Mouse (Mus musculus): ENCODE data around the gene 4930503B20Rik. TPM values are rescaled to one million over a fixed set of nuclear protein-coding genes. Genes with fewer than 3 reads are reported as not detected.
A peak's percentile ranks its signal among the peaks of the same experiment; 100 is the strongest.

Gene 4930503B20Rik
- total and polyA plus RNA-seq, 2 experiments from 2014 or later = 0.12 TPM; not detected in 1

- Histone ChIP-seq H3K27ac (ENCODE audit: low read depth, low read length) (no peak within 1 kb of the TSS), H3K36me3 (ENCODE audit: insufficient read depth) (no peaks in the 10 kb centered on the region), H3K4me1 (ENCODE audit: insufficient read depth) (0 out of 2 replicates have a peak, but pooled peaks cover 2% of the 10 kb centered on the region), H3K4me3 (ENCODE audit: low read depth, low read length) (no peak within 1 kb of the TSS), H3K27me3 (ENCODE audit: insufficient read depth, low read length) (no peaks in the 10 kb centered on the region), H3K4me2 (ENCODE audit: low read depth) (no peak within 1 kb of the TSS), H3K9me3 (ENCODE audit: low read length) (no peaks in the 10 kb centered on the region), H3K9ac (no peak within 1 kb of the TSS)
- no peak for TF ChIP-seq CTCF (IDR thresholded peaks at IDR 0.05; ENCODE audit: low read depth)
- 94% methylated on average over 4 of the region's 4 CpGs for WGBS
- ATAC-seq = no peak
- no peak for DNase-seq
These were observed 35.6 kb downstream of the 4930503B20Rik start, which contains the start of gene Dnase2b for GRCm38 (mm10) chr3:146615496-146615895. Gene Dnase2b, minus strand, starts transcription at chr3:146615596.

- no peak overlapping the region for H3K27ac ChIP-seq (ENCODE audit: low read depth, low read length)
- no peak overlapping the region for H3K9ac ChIP-seq
- no peaks in the 10 kb centered on the region for H3K36me3 ChIP-seq (ENCODE audit: insufficient read depth)
- no peaks in the 10 kb centered on the region for H3K27me3 ChIP-seq (ENCODE audit: insufficient read depth, low read length)
- ATAC-seq = no peak
- no peak overlapping the region for H3K4me3 ChIP-seq (ENCODE audit: low read depth, low read length)
- no peak overlapping the region for H3K4me2 ChIP-seq (ENCODE audit: low read depth)
- WGBS = 78% methylated on average over 4 of the region's 4 CpGs
- DNase-seq = no peak
- no peaks in the 10 kb centered on the region for H3K9me3 ChIP-seq (ENCODE audit: low read length)
- peaks cover 9% of the 10 kb centered on the region for H3K4me1 ChIP-seq (ENCODE audit: insufficient read depth)
- no peak for TF ChIP-seq CTCF (IDR thresholded peaks at IDR 0.05; ENCODE audit: low read depth)
These were observed 39.3 kb downstream of the 4930503B20Rik start for GRCm38 (mm10) chr3:146611821-146612220.

- 59% methylated on average over 4 of the region's 4 CpGs for WGBS
These were observed 39.9 kb downstream of the 4930503B20Rik start for GRCm38 (mm10) chr3:146611261-146611660.

GRCm38 (mm10) chr3:146610322-146610721 is 40.8 kb downstream of the 4930503B20Rik start:
- H3K9me3 ChIP-seq (ENCODE audit: low read length) = no peaks in the 10 kb centered on the region
- WGBS = 67% methylated on average over 10 of the region's 10 CpGs
- TF ChIP-seq CTCF (IDR thresholded peaks at IDR 0.05; ENCODE audit: low read depth) = no peak
- H3K9ac ChIP-seq = no peak overlapping the region
- peaks cover 9% of the 10 kb centered on the region for H3K4me1 ChIP-seq (ENCODE audit: insufficient read depth)
- no peak overlapping the region for H3K4me2 ChIP-seq (ENCODE audit: low read depth)
- H3K27ac ChIP-seq (ENCODE audit: low read depth, low read length) = no peak overlapping the region
- no peak overlapping the region for H3K4me3 ChIP-seq (ENCODE audit: low read depth, low read length)
- H3K27me3 ChIP-seq (ENCODE audit: insufficient read depth, low read length) = no peaks in the 10 kb centered on the region
- DNase-seq (no peak), ATAC-seq (no peak)
- H3K36me3 ChIP-seq (ENCODE audit: insufficient read depth) = no peaks in the 10 kb centered on the region

More at GRCm38 (mm10) chr3:146611261-146611660, 39.9 kb downstream of the 4930503B20Rik start:
- no peak for TF ChIP-seq CTCF (IDR thresholded peaks at IDR 0.05; ENCODE audit: low read depth)
- H3K4me2 ChIP-seq (ENCODE audit: low read depth) = no peak overlapping the region
- no peaks in the 10 kb centered on the region for H3K27me3 ChIP-seq (ENCODE audit: insufficient read depth, low read length)
- H3K4me1 ChIP-seq (ENCODE audit: insufficient read depth) = peaks cover 9% of the 10 kb centered on the region
- H3K36me3 ChIP-seq (ENCODE audit: insufficient read depth) = no peaks in the 10 kb centered on the region
- H3K4me3 ChIP-seq (ENCODE audit: low read depth, low read length) = no peak overlapping the region
- no peak overlapping the region for H3K9ac ChIP-seq
- no peak for ATAC-seq
- DNase-seq = peak; percentile 15
- no peaks in the 10 kb centered on the region for H3K9me3 ChIP-seq (ENCODE audit: low read length)
- H3K27ac ChIP-seq (ENCODE audit: low read depth, low read length) = no peak overlapping the region

- DNase-seq (peak; percentile 73), ATAC-seq (peak; percentile 94)
- no peaks in the 10 kb centered on the region for H3K36me3 ChIP-seq (ENCODE audit: insufficient read depth)
- peak overlapping the region; percentile 64; the same call in 1 of the 2 replicates for H3K27ac ChIP-seq (ENCODE audit: low read depth, low read length)
- no peaks in the 10 kb centered on the region for H3K27me3 ChIP-seq (ENCODE audit: insufficient read depth, low read length)
- peaks cover 9% of the 10 kb centered on the region for H3K4me1 ChIP-seq (ENCODE audit: insufficient read depth)
- 8% methylated on average over 1 of the region's 1 CpGs for WGBS
- TF ChIP-seq CTCF (IDR thresholded peaks at IDR 0.05; ENCODE audit: low read depth) = no peak
- no peaks in the 10 kb centered on the region for H3K9me3 ChIP-seq (ENCODE audit: low read length)
- no peak overlapping the region for H3K4me3 ChIP-seq (ENCODE audit: low read depth, low read length)
- H3K9ac ChIP-seq = no peak overlapping the region
- no peak overlapping the region for H3K4me2 ChIP-seq (ENCODE audit: low read depth)
These were observed 43.7 kb downstream of the 4930503B20Rik start for GRCm38 (mm10) chr3:146607368-146607767.

GRCm38 (mm10) chr3:146604647-146605046 is 46.5 kb downstream of the 4930503B20Rik start:
- H3K4me2 ChIP-seq (ENCODE audit: low read depth) = no peak overlapping the region
- TF ChIP-seq CTCF (IDR thresholded peaks at IDR 0.05; ENCODE audit: low read depth) = no peak
- no peaks in the 10 kb centered on the region for H3K9me3 ChIP-seq (ENCODE audit: low read length)
- no peak overlapping the region for H3K27ac ChIP-seq (ENCODE audit: low read depth, low read length)
- no peak for DNase-seq
- 88% methylated on average over 9 of the region's 9 CpGs for WGBS
- H3K4me1 ChIP-seq (ENCODE audit: insufficient read depth) = peaks cover 9% of the 10 kb centered on the region
- ATAC-seq = no peak
- H3K36me3 ChIP-seq (ENCODE audit: insufficient read depth) = no peaks in the 10 kb centered on the region
- H3K4me3 ChIP-seq (ENCODE audit: low read depth, low read length) = no peak overlapping the region
- no peak overlapping the region for H3K9ac ChIP-seq
- H3K27me3 ChIP-seq (ENCODE audit: insufficient read depth, low read length) = no peaks in the 10 kb centered on the region

- Histone ChIP-seq H3K4me3 (ENCODE audit: low read depth, low read length) (no peak overlapping the region), H3K9ac (no peak overlapping the region), H3K27me3 (ENCODE audit: insufficient read depth, low read length) (no peaks in the 10 kb centered on the region), H3K4me2 (ENCODE audit: low read depth) (no peak overlapping the region), H3K9me3 (ENCODE audit: low read length) (no peaks in the 10 kb centered on the region), H3K27ac (ENCODE audit: low read depth, low read length) (no peak overlapping the region), H3K36me3 (ENCODE audit: insufficient read depth) (no peaks in the 10 kb centered on the region), H3K4me1 (ENCODE audit: insufficient read depth) (peaks cover 5% of the 10 kb centered on the region)
- ATAC-seq (no peak), DNase-seq (no peak)
- TF ChIP-seq CTCF (IDR thresholded peaks at IDR 0.05; ENCODE audit: low read depth) = no peak
- 89% methylated on average over 3 of the region's 3 CpGs for WGBS
These were observed 48.6 kb downstream of the 4930503B20Rik start for GRCm38 (mm10) chr3:146602531-146602930.

All from forebrain, postnatal 0 days (tissue).